Mouse (Mus musculus) CD4-positive, CD25-positive, alpha-beta regulatory T cell, adult 4 months (primary cell): ENCODE data around the gene Garem2. TPM values are rescaled to one million over a fixed set of nuclear protein-coding genes. Genes with fewer than 3 reads are reported as not detected.

Experiments used
- ATAC-seq: one replicate; pipeline ENCODE4 v1.8.0; 2017
- polyA plus RNA-seq, 2 experiments: library from polyadenylated mRNA; unstranded; fragments of 100-300 nt; shearing (Covaris generic); gene quantifications; one replicate each; pipeline ENCODE4 v1.2.1; 2017

Gene Garem2
- polyA plus RNA-seq, 2 experiments from 2014 or later, result not detected

- no peak for ATAC-seq
Observed at GRCm38 (mm10) chr5:30112533-30113068, 7.6 kb downstream of the Garem2 start.

GRCm38 (mm10) chr5:30113881-30114760 lies 9.2 kb downstream of the Garem2 start:
- ATAC-seq, result no peak

- no peak for ATAC-seq
Observed at GRCm38 (mm10) chr5:30114761-30115140, 9.8 kb downstream of the Garem2 start.

GRCm38 (mm10) chr5:30115718-30116117 lies 10.8 kb downstream of the Garem2 start:
- ATAC-seq, result no peak

- ATAC-seq, result no peak
Observed at GRCm38 (mm10) chr5:30118018-30118417, 13.1 kb downstream of the Garem2 start.

GRCm38 (mm10) chr5:30119163-30119562 lies 14.2 kb downstream of the Garem2 start:
- ATAC-seq, result no peak

GRCm38 (mm10) chr5:30120106-30120505 lies 15.1 kb downstream of the Garem2 start:
- ATAC-seq, result no peak

- no peak for ATAC-seq
Observed at GRCm38 (mm10) chr5:30122481-30122880, 17.5 kb downstream of the Garem2 start.

GRCm38 (mm10) chr5:30125587-30125986 lies 20.6 kb downstream of the Garem2 start:
- ATAC-seq, result peak; percentile 43

GRCm38 (mm10) chr5:30126756-30127155 lies 21.8 kb downstream of the Garem2 start:
- ATAC-seq, result no peak

GRCm38 (mm10) chr5:30127921-30128597 lies 23.1 kb downstream of the Garem2 start:
- ATAC-seq, result no peak

GRCm38 (mm10) chr5:30128680-30129079 lies 23.7 kb downstream of the Garem2 start:
- ATAC-seq, result no peak

GRCm38 (mm10) chr5:30131246-30131645 lies 26.3 kb downstream of the Garem2 start:
- ATAC-seq, result no peak

GRCm38 (mm10) chr5:30132173-30132572 lies 27.2 kb downstream of the Garem2 start:
- no peak for ATAC-seq

GRCm38 (mm10) chr5:30135711-30136231 lies 30.8 kb downstream of the Garem2 start:
- no peak for ATAC-seq

GRCm38 (mm10) chr5:30137271-30137670 lies 32.3 kb downstream of the Garem2 start:
- ATAC-seq, result no peak

GRCm38 (mm10) chr5:30138193-30138592 lies 33.2 kb downstream of the Garem2 start:
- ATAC-seq, result no peak

- ATAC-seq, result no peak
Observed at GRCm38 (mm10) chr5:30146526-30146925, 41.6 kb downstream of the Garem2 start.

GRCm38 (mm10) chr5:30148133-30148920 lies 43.4 kb downstream of the Garem2 start:
- ATAC-seq, result no peak

- no peak for ATAC-seq
Observed at GRCm38 (mm10) chr5:30152007-30152406, 47.0 kb downstream of the Garem2 start.

- ATAC-seq, result no peak
Observed at GRCm38 (mm10) chr5:30152413-30152812, 47.5 kb downstream of the Garem2 start.

- no peak for ATAC-seq
Observed at GRCm38 (mm10) chr5:30153222-30153621, 48.3 kb downstream of the Garem2 start.

GRCm38 (mm10) chr5:30154013-30154412 lies 49.1 kb downstream of the Garem2 start:
- no peak for ATAC-seq
